Mouse (Mus musculus) stomach, postnatal 0 days (tissue): ENCODE results near the gene Fxyd1. TPM values are rescaled to one million over a fixed set of nuclear protein-coding genes. Genes with fewer than 3 reads are reported as not detected.

Source experiments
- ATAC-seq: fragments of 200-750 bp; cut with Nextera tagmentation; 2 replicates; pipeline ENCODE4 v1.8.0; 2017; ENCODE audit not compliant: low FRiP score, low TSS enrichment
- DNase-seq: peaks from one replicate; pipeline ENCODE4 v3.0.0-alpha.2; 2016; ENCODE audit warnings: low spot score
- H3K27ac ChIP-seq: fragments of 300-500 bp; sonication (generic); replicated peaks from 2 replicates; pipeline ENCODE4 v1.5.1; 2014; ENCODE audit warnings: mild to moderate bottlenecking, control low read depth
- H3K27me3 ChIP-seq: fragments of 300-500 bp; sonication (generic); 2 replicates; pipeline ENCODE4 v1.6.1; 2014; ENCODE audit warnings: low read length; ENCODE audit not compliant: control insufficient read depth, insufficient read depth
- H3K36me3 ChIP-seq: fragments of 300-500 bp; sonication (generic); 2 replicates; pipeline ENCODE4 v1.6.1; 2014; ENCODE audit warnings: low read length, mixed read lengths; ENCODE audit not compliant: control insufficient read depth, insufficient read depth
- H3K4me1 ChIP-seq: fragments of 300-500 bp; sonication (generic); replicated peaks from 2 replicates; pipeline ENCODE4 v1.6.1; 2014; ENCODE audit warnings: antibody characterized with exemption; ENCODE audit not compliant: control insufficient read depth, insufficient read depth
- H3K4me2 ChIP-seq: fragments of 300-500 bp; sonication (generic); replicated peaks from 2 replicates; pipeline ENCODE4 v1.6.1; 2014; ENCODE audit warnings: low read depth, mild to moderate bottlenecking, control low read depth, moderate library complexity
- H3K4me3 ChIP-seq: fragments of 300-500 bp; sonication (generic); 2 replicates; pipeline ENCODE4 v1.5.1; 2014; ENCODE audit warnings: low read depth, low read length, control low read depth
- H3K9ac ChIP-seq: fragments of 300-500 bp; sonication (generic); 2 replicates; pipeline ENCODE4 v1.6.1; 2014; ENCODE audit warnings: mild to moderate bottlenecking, low read length, control low read depth, mixed read lengths
- H3K9me3 ChIP-seq: fragments of 300-500 bp; sonication (generic); 2 replicates; pipeline ENCODE4 v1.6.1; 2016; ENCODE audit warnings: low read length; ENCODE audit not compliant: control insufficient read depth
- CTCF ChIP-seq: IDR thresholded peaks from 2 replicates; pipeline ENCODE4 v1.5.1; 2016; ENCODE audit warnings: antibody characterized with exemption, low read depth, mild to moderate bottlenecking, moderate library complexity
- EP300 ChIP-seq: optimal IDR thresholded peaks from 2 replicates; pipeline ENCODE3; 2016; ENCODE audit warnings: antibody characterized with exemption
- WGBS: fragments of 180-500 bp; shearing (Covaris S2); extraction: QIAGEN DNeasy Blood & Tissue Kit; methylation state at CpG from one replicate; pipeline ENCODE4 v1.1.7; 2014; 5-methylcytosine and 5-hydroxymethylcytosine counted together
- microRNA-seq: library from miRNA; unstranded; fragments of <30 nt; microRNA quantifications from one replicate; pipeline ENCODE4, GENCODE M21; 2016
- polyA plus RNA-seq: library from polyadenylated mRNA; unstranded; fragments of >200 nt; fragmentation: Nextera tagmentation; extraction: Ambion mirVana; gene quantifications from 2 replicates; pipeline ENCODE4 v1.2.1, GENCODE M21; 2015

Gene Fxyd1
- polyA plus RNA-seq, 1 experiment from 2014 or later, result 177 TPM

- no peak for DNase-seq
- 28% methylated on average over 3 of the region's 3 CpGs for WGBS
- H3K4me1 ChIP-seq, result no peaks in the 10 kb centered on the region
- no peak overlapping the region for H3K9ac ChIP-seq
- H3K4me3 ChIP-seq, result no peak overlapping the region
- H3K9me3 ChIP-seq, result no peaks in the 10 kb centered on the region
- TF ChIP-seq CTCF (no peak), EP300 (no peak)
- ATAC-seq, result 0 out of 2 replicates have a peak, but pooled peaks have one; percentile 24
- no peaks in the 10 kb centered on the region for H3K36me3 ChIP-seq
- no peak overlapping the region for H3K4me2 ChIP-seq
- no peaks in the 10 kb centered on the region for H3K27me3 ChIP-seq
- H3K27ac ChIP-seq, result no peak overlapping the region
Measured at GRCm38 (mm10) chr7:31008889-31009288, 48.1 kb downstream of the Fxyd1 start.

- ATAC-seq, result no peak
Measured at GRCm38 (mm10) chr7:31008175-31008574, 48.8 kb downstream of the Fxyd1 start.

GRCm38 (mm10) chr7:31007775-31008174 lies 49.2 kb downstream of the Fxyd1 start:
- Histone ChIP-seq H3K4me1 (no peaks in the 10 kb centered on the region), H3K4me2 (no peak overlapping the region), H3K9me3 (no peaks in the 10 kb centered on the region), H3K27me3 (no peaks in the 10 kb centered on the region), H3K27ac (no peak overlapping the region), H3K9ac (no peak overlapping the region), H3K4me3 (no peak overlapping the region), H3K36me3 (no peaks in the 10 kb centered on the region)
- TF ChIP-seq CTCF (no peak), EP300 (no peak)
- DNase-seq (no peak), ATAC-seq (no peak)
- 83% methylated on average over 1 of the region's 1 CpGs for WGBS

More at GRCm38 (mm10) chr7:31008175-31008574, 48.8 kb downstream of the Fxyd1 start:
- TF ChIP-seq EP300, result no peak
- no peak for TF ChIP-seq CTCF
- H3K27me3 ChIP-seq, result no peaks in the 10 kb centered on the region
- H3K36me3 ChIP-seq, result no peaks in the 10 kb centered on the region
- no peak for DNase-seq
- H3K4me3 ChIP-seq, result no peak overlapping the region
- no peak overlapping the region for H3K4me2 ChIP-seq
- no peaks in the 10 kb centered on the region for H3K4me1 ChIP-seq
- no peak overlapping the region for H3K9ac ChIP-seq
- 69% methylated on average over 1 of the region's 1 CpGs for WGBS
- H3K9me3 ChIP-seq, result no peaks in the 10 kb centered on the region
- H3K27ac ChIP-seq, result no peak overlapping the region

DNA sequence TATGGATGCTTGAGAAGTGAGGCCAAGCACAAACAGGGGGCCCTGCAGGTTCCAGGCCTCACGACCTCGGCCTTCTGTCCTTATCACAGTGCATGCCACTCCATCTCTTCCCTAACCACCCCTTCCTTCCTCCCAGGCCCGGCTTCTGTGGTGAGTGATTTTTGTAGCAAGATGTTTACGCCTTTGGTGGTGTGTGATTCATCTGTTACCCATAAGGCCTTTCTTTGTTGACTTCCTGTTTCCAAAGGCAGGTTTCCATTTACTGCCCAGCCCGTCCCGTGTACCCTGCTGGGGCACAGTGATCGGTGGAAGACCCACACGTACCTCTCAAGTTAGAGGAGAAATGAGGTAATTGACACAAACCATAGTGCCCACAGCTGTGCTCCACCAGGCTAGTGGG lies 54.3 kb downstream of the Fxyd1 start:
- Histone ChIP-seq H3K4me3 (no peak overlapping the region), H3K27me3 (no peaks in the 10 kb centered on the region), H3K27ac (0 out of 2 replicates have a peak overlapping the region, but pooled peaks have one; percentile 5), H3K4me2 (no peak overlapping the region), H3K9me3 (no peaks in the 10 kb centered on the region), H3K36me3 (no peaks in the 10 kb centered on the region), H3K9ac (no peak overlapping the region), H3K4me1 (peaks cover 6% of the 10 kb centered on the region; the same call in 1 of the 2 replicates)
- DNase-seq, result no peak
- peak; percentile 64 for ATAC-seq
- WGBS, result 61% methylated on average over 8 of the region's 8 CpGs
- no peak for TF ChIP-seq CTCF
- no peak for TF ChIP-seq EP300

Small RNA genes within 50 kb of the gene (microRNA-seq; reads per million reads assigned to microRNA genes)
- gene Mir7050, result not detected

Other genes starting within 250 kb of the Fxyd1 start
- 1.7 TPM in 2 replicates for gene Ffar2, start 233.4 kb downstream of the Fxyd1 start, polyA plus RNA-seq
- 0.22 and 0.30 TPM in 2 replicates for gene Ffar3, start 201.0 kb downstream of the Fxyd1 start, polyA plus RNA-seq
- 0.04 and 0.06 TPM in 2 replicates for gene Ffar1, start 195.6 kb downstream of the Fxyd1 start, polyA plus RNA-seq
- 0.05 and 0.07 TPM in 2 replicates for gene Cd22, start 176.9 kb downstream of the Fxyd1 start, polyA plus RNA-seq
- 0.33 and 0.36 TPM in 2 replicates for gene Mag, start 142.3 kb downstream of the Fxyd1 start, polyA plus RNA-seq
- gene Hamp2, start 132.5 kb downstream of the Fxyd1 start, polyA plus RNA-seq, result 0.52 and 0.54 TPM in 2 replicates
- gene Hamp, start 113.2 kb downstream of the Fxyd1 start, polyA plus RNA-seq, result 0.45 and 1.6 TPM in 2 replicates
- gene Usf2, start 100.4 kb downstream of the Fxyd1 start, polyA plus RNA-seq, result 12.0 and 14.2 TPM in 2 replicates
- 101 and 111 TPM in 2 replicates for gene Lsr, start 83.7 kb downstream of the Fxyd1 start, polyA plus RNA-seq
- gene Fam187b, start 83.4 kb downstream of the Fxyd1 start, polyA plus RNA-seq, result 5.3 and 5.7 TPM in 2 replicates
- 13.3 and 16.0 TPM in 2 replicates for gene Fxyd5, start 14.7 kb downstream of the Fxyd1 start, polyA plus RNA-seq
- 19.9 and 20.3 TPM in 2 replicates for gene Fxyd7, start 5.7 kb downstream of the Fxyd1 start, polyA plus RNA-seq
- gene Lgi4, start 2.1 kb upstream of the Fxyd1 start, polyA plus RNA-seq, result 0.46 and 0.87 TPM in 2 replicates
- gene Fxyd3, start 19.5 kb upstream of the Fxyd1 start, polyA plus RNA-seq, result 1,122 and 1,152 TPM in 2 replicates
- gene Hpn, start 58.1 kb upstream of the Fxyd1 start, polyA plus RNA-seq, result 17.9 and 21.7 TPM in 2 replicates
- 2.3 and 2.5 TPM in 2 replicates for gene Scn1b, start 69.8 kb upstream of the Fxyd1 start, polyA plus RNA-seq
- gene Gramd1a, start 98.7 kb upstream of the Fxyd1 start, polyA plus RNA-seq, result 14.4 and 17.4 TPM in 2 replicates
- not detected in 2 replicates for gene Scgb2b2, start 233.3 kb upstream of the Fxyd1 start, polyA plus RNA-seq
- not detected in 2 replicates for gene Scgb1b2, start 234.6 kb upstream of the Fxyd1 start, polyA plus RNA-seq